Mouse (Mus musculus) retina, embryonic 14.5 days (tissue): ENCODE data around the gene Klhdc8a.

ENCODE experiments used
- DNase-seq: peaks from one replicate; pipeline ENCODE4 v3.0.0-alpha.2; 2015; ENCODE audit warnings: low spot score

The Klhdc8a gene

GRCm38 (mm10) chr1:132290921-132291675 is 7.3 kb upstream of the Klhdc8a start:
- DNase-seq: peak; percentile 66

DNA sequence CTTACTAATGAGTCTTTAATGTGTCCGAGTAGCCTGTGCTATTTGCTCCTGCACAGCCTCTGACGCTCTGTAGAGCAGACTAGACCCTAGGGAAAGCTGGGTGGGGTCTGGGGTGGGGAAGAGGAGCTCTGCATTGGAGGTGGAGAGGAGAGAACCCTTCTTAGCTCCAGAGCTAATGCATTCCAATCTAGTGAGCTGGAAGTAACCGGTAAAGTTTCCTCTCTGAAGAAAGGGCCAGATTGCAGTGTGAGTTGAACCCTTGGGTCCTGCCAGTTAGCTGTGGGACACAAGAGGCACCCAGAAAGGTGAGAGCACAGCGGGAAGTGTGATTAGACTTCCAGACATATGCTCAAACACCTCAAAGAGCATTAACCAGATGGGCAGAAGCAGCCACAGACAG is 6.7 kb upstream of the Klhdc8a start:
- DNase-seq: peak; percentile 62

- peak; percentile 79 for DNase-seq
Measured at GRCm38 (mm10) chr1:132292318-132293129, 5.9 kb upstream of the Klhdc8a start.

- no peak for DNase-seq
Measured at GRCm38 (mm10) chr1:132295506-132295905, 2.9 kb upstream of the Klhdc8a start.

DNA sequence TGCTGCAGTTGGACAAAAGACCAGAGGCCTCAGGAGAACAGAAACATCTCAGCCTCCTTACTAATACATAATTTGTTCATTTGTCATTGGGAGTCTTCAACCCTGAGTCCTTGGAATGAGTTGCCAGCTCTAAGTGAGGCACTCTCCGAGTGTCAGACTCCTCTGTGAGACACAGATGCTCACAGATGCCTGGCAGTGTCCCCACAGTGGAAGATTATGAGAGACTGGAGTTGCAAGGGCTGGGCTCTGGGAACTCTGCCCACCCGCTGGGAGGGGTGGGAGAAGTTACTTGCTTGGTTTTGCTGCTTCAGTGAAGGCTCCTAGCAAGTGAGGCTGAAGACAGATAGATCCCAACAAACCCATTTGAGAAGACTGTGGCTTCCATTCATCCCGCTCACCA is 2.4 kb upstream of the Klhdc8a start:
- no peak for DNase-seq

GRCm38 (mm10) chr1:132298801-132299464 is 507 bp downstream of the Klhdc8a start:
- DNase-seq: peak; percentile 65

DNA sequence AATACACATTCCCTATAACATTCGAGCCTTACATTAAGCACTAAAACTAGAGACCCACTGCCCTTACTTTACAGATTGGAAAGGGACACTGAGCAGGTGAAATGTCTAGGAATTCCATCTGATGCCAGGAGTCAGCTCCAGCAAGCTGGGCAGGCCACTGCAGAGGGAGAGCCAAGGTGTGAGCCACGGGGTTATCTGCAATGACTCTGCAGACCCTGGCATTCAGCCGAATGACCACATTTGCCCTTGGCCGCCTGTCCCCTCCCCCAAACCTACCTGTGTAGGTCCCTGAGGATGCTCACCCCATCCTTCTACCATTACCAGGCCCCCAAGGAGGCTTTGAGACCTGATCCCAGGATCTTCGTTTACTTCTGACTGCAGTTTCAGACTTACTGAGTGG is 1.3 kb downstream of the Klhdc8a start:
- no peak for DNase-seq

DNA sequence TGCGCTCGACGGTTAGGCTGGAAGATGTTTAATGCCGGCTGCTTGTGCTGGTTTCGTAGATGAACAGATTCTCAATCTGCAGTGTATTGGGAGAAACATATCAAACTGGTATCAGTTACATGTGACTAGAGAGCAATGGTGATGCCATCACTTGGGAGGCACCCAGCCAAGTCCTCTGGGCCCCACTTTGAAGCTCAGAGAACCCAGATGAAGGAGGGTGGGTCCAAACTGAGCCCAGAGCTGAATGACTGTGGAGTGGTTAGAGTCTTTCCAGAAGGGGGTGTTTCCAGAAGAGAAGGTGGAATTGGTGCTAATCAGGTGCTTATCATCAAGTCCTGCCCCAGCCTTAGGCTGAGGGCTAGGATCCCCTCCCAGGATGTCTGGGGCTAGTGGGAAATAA is 2.8 kb downstream of the Klhdc8a start:
- DNase-seq: no peak

DNA sequence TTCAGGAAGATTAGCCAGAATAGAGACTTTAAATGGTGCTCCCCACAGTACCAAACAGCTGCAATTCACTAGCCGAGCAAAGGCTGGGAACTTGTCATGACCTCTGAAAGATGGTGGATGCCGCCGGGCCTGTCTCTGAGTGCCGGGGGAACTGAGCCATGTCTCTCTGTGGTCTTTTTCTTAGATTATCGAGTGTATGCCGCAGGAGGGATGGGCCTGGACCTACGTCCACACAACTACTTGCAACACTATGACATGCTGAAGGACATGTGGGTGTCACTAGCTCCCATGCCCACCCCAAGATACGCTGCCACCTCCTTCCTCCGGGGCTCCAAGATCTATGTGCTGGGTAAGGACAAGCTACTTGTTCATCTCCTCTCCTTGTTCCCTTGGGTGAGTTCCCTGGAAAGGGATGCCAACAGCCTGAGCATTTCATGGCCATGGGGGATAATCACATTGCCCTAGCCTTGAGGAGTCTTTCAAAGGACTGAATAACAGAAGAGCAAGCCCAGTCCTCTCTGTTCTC is 4.0 kb downstream of the Klhdc8a start:
- no peak for DNase-seq

DNA sequence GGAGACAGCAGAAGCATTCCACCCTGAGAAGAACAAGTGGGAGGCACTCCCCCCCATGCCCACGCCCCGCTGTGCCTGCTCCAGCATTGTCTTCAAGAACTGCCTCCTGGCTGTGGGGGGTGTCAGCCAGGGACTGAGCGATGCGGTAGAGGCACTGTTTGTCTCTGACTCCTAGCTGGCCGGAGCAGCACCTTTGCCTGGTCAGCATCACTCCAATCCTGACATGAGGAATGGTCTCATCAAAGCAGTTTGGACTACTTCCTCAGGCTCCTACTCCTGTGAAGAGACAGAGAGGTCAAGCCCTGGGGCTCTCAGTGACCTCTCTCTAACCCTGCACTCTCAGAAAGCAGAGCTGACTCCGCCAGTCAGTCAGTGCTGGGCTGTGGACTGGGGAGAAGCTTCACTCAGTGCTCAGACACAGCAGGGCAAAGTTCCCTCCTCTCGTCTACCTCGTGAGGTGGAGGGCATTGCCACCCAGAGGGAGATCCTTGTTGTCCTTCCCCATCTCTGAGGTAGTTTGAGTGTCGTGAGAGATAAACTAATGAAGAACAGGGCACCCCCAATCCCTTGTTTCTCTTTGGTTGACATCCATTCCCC is 6.3 kb downstream of the Klhdc8a start:
- DNase-seq: no peak

DNA sequence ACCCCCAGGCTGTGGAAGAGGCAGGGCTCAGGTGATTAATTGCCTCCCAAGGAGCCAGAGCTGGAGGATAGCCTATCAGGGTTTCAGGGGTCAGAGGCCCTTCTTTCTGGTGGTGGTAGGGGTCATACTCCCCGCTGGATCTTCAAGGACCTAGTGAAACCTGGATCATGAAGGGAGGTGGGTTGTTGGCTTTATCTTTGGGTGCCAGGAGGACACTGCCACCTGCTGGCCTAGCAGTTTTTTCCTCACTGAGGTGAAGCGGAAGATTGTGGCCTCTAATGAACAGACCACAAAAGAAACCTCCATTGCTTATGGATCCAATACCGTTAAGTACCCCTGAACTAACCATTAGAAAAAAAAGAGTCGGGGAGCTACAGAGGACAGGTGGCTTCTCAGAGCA is 7.7 kb downstream of the Klhdc8a start:
- DNase-seq: peak; percentile 78

GRCm38 (mm10) chr1:132306808-132307207 is 8.4 kb downstream of the Klhdc8a start:
- no peak for DNase-seq

DNA sequence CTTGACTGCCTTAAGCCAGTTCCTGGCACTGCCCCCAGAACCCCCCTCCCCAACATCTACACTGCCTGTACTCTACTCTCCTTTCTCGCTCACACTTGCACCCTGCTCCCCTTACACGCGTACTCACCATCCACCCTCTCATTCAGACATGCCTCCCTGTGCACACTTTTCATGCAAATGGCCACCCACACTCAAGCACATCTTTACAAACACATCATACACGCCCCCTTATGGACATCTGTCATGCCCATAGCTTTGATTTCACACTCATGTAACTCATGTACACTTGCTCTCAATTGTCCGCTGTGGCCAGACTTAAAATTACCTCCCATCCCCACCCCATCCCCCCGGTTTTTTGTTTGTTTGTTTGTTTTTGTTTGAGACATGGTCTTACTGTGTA is 9.5 kb downstream of the Klhdc8a start:
- no peak for DNase-seq

DNA sequence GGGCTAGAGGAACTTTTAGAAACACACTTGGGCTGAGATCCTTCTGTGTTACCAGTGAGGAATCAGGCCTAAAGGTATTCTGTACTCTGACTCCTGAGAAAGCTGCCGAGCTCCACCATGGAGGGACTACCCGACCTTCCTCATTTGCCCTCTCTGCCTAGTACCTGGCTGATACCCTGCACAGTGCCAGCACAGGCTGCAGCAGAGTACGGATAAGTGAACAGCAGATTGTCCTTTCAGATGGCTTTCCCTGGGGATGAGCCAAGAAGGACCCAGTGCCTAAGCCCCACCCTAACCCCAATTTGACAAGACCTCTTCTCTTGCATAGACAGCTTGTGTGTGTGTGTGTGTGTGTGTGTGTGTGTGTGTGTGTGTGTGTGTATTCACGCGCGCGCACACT is 10.2 kb downstream of the Klhdc8a start:
- DNase-seq: no peak

GRCm38 (mm10) chr1:132310754-132311153 is 12.3 kb downstream of the Klhdc8a start:
- no peak for DNase-seq

DNA sequence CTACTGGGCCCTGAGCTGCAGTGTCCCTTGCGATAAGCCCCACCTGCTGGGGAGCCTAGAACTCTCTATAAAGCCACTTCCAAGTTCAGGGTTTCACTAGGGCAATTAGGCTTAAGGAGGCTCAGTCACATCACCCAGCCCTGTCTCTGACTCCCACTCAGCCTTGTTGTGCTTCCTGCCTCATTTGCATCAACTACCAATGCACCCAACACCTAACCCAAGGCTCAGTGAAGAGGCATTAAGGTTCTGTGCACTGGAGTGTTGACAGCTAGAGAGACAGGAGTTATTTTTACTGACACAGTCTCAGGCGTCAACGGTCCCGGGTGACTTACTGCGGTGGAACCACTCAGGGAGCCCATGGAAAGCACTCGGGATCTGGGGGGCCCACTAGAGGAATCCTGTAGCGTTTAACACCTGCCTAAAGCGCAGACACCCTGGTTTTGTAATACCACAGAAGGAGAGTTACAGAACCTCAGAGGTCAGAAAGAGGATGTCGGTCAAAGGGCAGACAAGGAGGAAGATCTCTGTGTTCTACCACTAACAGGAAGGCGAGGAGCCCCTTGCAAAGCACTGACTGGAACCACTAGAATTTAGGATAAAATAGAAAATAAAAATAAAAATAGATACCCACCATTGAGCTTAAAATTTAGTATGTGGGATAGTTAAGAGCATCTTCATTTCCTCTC is 12.9 kb downstream of the Klhdc8a start:
- DNase-seq: no peak

GRCm38 (mm10) chr1:132312043-132312442 is 13.6 kb downstream of the Klhdc8a start:
- DNase-seq: no peak

DNA sequence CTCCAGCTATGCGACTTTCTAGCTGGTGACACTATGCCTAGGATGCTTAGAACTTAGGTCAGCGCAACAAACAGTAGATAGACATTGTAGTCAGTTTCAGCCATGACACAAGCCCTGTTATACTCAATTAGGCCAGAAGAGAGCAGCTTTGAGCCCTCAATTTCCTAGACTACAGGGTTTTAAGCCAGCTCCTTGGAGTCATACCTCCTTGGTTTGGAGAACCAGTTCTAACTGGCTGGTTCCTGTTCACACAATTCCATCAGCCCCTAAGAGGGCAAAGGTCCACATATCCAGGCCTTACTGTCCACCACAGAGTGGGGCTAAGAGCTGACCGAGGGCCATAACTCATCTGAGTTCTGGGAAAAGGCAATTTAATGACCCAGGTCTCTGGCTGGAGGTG is 14.3 kb downstream of the Klhdc8a start:
- peak; percentile 89 for DNase-seq

DNA sequence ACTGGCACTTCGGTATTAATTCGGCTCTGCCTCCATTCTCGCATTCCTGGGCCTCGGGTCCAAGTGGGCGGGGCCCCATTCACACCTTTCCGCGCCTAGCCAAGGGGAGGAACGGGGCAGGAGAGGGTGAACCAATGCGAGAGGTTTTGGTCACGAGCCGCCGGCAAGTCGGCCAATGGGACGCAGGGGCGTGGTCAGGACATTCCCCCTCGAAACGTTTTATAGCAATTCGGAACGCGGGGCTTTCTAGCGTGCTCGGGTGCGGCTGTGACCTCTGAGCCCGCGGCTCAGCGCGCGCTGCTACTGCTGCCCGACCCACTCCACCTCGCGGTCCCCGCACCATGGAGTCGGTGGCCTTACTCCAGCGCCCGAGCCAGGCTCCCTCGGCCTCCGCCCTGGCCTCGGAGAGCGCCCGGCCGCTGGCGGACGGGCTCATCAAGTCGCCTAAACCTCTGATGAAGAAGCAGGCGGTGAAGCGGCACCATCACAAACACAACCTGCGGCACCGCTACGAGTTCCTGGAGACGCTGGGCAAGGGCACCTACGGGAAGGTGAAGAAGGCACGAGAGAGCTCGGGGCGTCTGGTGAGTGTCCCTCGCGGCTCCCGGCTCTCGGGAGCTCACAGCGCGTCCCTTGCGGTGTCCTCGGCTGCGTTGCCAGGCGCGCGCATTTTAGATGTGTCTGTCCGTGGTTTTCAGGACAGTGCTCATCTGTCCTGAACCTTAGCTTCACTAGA is 17.6 kb downstream of the Klhdc8a start, which contains the start of gene Nuak2:
Nuak2 (plus strand) TSS at position 238 of the 736 bp plus-strand sequence.
- peak; percentile 94 for DNase-seq

- no peak for DNase-seq
Measured at GRCm38 (mm10) chr1:132316625-132316994, 18.2 kb downstream of the Klhdc8a start.

DNA sequence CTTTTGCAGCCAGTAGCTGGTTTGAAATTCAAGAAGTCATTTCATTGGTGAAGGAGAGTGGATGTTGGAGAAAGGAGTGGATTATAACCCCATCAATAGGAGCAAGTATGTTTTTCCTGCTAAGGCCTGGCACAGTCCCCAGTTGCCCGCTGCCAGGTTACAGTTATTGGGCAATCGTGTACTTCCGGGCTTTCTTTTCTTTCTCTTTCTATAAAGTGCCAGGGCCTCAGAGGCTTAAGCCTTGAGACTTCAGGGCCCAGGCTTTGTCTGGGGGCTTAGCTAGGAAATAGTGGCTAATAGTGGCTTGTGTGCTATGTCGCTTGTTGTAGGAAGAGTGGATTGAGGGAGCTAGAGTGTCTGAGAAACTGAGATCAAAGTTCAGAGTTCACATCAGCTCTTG is 19.0 kb downstream of the Klhdc8a start:
- no peak for DNase-seq
